Mouse (Mus musculus) spleen, adult 12 weeks (tissue): ENCODE measurements around the gene Nrg4.
"Not testable (repeated sequence)": the region's sequence is repeated elsewhere in the genome, so short reads cannot be mapped to it uniquely, and the experiment has no call there.

Experiments
- DNase-seq: peaks from one replicate; pipeline ENCODE4 v3.0.0; 2022; ENCODE audit warnings: low spot score

The Nrg4 gene

GRCm38 (mm10) chr9:55322641-55323040, 4.0 kb downstream of the Nrg4 start:
- DNase-seq: no peak

DNA sequence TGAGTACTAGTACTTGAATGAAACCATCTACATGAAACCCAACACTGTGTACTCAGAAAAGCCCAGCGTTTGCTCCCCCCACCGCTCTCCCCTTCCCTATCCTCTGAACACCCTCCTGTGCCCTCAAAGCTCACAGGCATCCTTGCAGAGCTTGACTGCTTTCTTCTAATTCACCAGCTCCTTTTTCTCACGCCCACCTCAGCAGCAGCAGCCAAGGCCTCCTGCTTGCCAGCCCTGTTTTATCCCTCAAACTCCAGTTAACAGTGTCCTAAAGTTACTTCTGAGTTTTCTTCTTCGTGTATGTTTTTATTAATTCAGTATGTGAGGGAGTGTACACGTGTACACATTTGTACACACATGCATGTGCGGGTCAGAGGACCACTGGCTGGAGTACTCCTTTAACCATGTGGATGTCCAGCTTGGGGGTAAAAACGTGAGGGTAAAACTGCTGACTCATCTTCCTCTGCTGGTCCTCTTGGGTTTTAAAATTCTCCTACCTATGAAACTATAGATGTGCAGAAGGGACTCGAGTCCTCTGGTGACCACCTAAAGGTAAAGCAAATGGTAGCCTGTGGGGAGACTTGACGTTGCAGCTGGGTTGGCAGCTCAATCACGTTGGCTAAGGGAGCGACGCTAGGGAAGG, 12.9 kb downstream of the Nrg4 start:
- DNase-seq: no peak

DNA sequence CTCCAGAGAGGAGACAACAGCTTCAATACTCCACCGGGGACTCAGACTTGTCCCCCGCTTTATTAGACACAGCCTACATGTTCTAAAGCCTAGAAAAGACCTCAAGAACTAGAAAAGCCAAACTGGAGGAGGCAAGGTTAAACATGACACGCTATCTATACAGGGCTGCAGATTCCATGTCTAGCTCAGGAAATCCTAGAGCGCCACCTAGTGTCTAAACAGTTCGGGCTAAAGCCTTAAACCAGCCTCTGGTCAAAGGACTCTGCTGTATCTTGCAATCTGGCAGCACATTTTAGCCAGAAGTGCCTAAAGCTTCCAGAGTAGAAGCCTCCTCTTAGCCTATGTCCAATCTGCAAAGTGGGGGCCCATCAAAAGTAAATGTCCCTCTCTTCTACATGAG, 15.1 kb downstream of the Nrg4 start:
- peak; percentile 34 for DNase-seq

DNA sequence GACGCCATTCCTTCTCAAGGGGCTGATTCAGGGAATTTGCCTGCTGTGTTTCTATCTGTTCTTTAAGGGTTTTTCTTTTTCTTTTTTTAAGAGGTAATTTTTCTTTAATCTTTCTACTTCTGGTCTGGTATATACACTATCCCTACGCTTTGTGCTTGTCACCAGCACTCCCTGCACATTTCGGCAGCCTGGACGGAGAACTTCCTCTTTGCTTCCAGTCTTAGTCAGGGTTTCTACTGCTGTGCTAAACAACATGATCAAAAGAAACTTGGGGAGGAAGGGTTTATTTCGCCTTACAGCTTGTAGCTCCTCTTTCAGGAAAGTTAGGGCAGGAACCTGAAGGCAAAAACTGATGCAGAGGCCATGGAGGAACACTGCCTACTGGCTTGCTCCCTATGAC, 18.2 kb downstream of the Nrg4 start:
- no peak for DNase-seq

- DNase-seq: no peak
Measured at GRCm38 (mm10) chr9:55307557-55307956, 19.1 kb downstream of the Nrg4 start.

DNA sequence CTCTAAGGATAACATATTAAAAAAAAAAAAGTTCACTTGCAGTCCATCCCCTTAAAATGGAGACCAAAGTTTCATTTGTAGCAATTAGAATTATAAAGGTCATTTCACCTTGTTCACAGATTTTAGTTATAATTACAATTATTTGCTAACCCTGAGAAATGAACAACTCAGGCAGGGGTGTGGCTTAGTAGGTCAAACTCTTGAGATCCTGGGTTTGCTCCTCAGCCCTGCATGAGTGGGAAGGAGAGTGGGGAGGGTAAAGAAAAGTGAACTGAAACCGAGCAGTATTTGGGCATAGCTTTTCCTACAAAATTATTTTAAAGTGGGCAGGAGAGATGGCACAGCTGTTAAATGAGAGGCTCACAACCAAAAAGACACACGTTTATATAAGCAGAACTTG, 19.6 kb downstream of the Nrg4 start:
- DNase-seq: no peak

DNA sequence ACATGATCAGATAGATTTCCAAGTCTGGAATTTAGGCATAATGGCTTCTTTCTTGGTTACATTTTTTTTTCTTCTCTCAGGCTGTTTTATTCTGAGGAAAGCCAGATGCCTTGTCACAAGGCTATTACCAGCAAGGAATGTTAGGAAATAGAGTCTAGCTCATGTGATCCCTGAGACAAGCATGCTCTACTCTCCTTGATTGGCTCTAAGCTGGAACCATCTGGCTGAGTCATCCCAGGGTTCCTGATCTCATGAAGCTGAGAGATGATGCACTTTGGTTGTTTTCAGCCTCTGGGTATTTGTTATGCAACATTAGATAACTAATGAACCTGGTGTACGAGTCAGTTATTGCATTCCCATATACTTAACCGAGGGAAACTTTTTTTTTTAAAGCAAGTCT, 30.4 kb downstream of the Nrg4 start:
- DNase-seq: no peak

DNA sequence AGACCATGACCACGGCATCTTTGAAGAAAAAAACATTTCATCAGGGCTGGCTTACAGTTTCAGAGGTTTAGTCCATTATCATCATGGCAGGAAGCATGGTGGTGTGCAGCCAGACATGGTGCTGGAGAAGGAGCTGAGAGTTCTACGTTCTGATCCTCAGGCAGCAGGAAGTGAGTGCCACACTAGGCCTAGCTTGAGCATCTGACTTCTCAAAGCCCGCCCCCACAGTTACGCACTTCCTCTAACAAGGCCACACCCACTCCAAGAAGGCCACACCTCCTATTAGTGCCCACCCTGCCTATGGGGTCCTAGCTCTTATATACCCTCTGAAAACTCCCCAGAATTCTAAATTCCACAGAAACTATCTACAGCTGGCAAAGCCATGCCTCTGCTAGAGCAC, 34.7 kb downstream of the Nrg4 start:
- no peak for DNase-seq

- DNase-seq: no peak
Measured at GRCm38 (mm10) chr9:55289475-55290198, 37.0 kb downstream of the Nrg4 start.

DNA sequence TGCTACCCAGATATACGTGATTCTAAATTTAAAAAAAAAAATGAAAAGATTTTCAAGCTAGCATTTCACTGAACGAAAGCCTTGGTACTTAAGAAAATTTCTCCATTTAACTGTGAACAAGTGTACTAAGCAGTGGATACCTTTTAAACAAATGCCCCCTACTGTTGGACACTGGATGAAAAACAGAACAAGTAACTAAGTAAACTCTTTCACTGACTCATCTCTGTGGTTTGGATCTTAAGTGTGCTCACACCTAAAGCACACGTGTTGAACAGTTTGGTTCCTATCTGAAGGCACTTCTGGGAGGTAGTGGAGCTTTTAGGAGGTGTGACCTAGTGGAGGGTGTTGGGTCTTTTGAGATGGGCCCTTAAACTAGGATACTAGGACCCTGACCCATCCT, 41.4 kb downstream of the Nrg4 start:
- no peak for DNase-seq

- no peak for DNase-seq
Measured at GRCm38 (mm10) chr9:55283516-55283915, 43.1 kb downstream of the Nrg4 start.

DNA sequence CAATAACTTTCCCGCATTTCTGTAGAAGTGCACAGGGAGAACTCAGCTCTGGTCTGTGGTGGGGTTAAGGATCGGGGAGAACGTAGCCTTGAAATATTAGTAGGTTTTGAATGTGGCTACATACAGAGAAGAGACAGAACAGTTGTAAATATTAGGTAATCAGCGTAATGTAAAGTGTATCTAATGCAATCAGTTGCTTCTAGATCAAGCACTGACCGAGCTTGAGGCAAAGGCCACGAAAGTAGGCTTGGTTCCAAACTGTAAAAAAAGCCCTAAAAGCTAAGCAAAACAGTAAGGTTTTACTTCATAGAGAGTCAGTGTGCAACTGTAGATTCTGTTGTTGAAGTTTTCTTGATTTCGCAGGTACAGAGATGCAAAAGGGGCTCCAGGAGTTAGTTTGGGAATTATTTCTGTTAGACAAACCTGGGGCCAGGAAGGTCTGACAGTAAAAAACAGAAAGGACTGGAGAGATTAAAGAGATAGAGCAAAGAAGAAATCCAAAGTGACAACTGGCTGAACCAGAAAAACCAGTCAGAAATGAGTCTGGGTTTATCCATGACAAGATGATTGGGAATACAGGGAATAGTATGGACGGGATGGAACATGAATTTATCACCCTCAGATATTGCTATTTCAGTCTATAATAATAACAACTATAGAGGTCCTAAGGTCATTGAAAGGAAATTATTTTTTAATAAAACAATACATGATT, 47.4 kb downstream of the Nrg4 start:
- DNase-seq: no peak

GRCm38 (mm10) chr9:55277562-55277961, 49.1 kb downstream of the Nrg4 start:
- DNase-seq: no peak

- DNase-seq: no peak
Measured at GRCm38 (mm10) chr9:55273906-55274305, 52.7 kb downstream of the Nrg4 start.

GRCm38 (mm10) chr9:55271960-55272560, 54.6 kb downstream of the Nrg4 start:
- no peak for DNase-seq

DNA sequence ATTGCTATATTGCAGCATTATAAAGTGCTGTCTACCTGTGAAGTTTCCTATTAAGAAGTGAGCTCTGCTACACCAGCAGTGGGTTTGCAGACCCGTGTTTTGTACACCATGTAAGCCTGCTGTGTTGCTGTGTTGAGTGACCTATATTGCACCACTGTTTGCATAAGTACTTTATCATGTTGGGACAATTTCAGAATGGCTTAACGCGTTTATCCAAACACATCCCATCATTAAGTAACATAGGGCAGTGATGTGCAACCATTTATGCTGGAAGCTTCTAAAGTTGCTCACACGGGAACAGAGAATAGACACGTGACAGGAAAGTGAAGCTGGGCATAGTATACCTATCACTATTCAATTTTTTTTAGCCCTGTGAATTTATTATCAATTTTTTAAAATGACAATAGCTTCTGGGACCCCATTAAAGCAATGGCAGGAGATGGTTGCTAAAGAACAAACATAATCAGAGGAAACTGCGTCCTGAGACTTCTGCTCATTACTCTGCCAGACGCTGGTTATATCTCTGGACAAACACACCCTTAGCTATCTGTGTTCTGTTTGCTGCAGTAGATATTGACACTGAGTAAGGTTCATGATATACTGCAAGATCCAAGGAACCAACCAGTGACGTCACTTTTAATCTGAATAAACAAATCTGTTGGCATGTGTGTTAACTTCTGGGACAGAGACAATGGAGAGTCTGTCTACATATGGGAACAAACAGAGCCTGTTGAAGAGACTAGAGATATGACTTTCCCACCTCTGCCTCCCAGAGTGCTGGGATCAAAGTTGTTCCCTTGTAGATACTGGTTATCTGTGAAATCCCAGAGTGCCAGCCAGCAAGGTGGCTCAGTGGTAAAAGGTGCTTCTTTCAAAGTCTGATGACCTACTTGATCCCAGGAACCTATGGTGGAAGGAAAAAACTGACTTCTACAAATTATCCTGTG, 62.0 kb downstream of the Nrg4 start:
- DNase-seq: no peak

- DNase-seq: no peak
Measured at GRCm38 (mm10) chr9:55259741-55260140, 66.9 kb downstream of the Nrg4 start.

GRCm38 (mm10) chr9:55257105-55257504, 69.5 kb downstream of the Nrg4 start:
- no peak for DNase-seq

DNA sequence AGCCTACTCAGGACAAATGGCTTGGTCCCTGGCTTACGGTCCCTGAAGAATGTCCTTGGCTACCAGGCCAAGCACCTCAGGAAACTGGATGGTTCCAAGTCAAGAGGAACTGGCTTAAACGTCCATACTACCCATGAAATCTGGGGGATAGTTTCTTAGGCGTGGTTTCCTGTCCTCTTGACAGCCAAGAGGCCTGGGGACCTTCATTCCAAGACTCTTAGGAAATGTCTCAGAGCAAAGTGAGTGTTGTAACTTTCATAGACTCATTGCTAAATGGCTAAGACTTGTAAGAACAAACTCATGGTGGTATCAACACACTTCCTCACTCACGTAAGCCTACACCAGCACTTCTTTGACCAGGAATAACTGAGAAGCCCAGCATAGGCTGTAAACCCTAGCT, 71.0 kb downstream of the Nrg4 start:
- DNase-seq: no peak

GRCm38 (mm10) chr9:55255056-55255455, 71.6 kb downstream of the Nrg4 start:
- no peak for DNase-seq

GRCm38 (mm10) chr9:55253849-55254248, 72.8 kb downstream of the Nrg4 start:
- DNase-seq: no peak

GRCm38 (mm10) chr9:55252097-55252496, 74.5 kb downstream of the Nrg4 start:
- DNase-seq: not testable (repeated sequence)
